Mouse (Mus musculus): ENCODE data around the gene Pex11a. TPM values are rescaled to one million over a fixed set of nuclear protein-coding genes. Genes with fewer than 3 reads are reported as not detected.
A peak's percentile ranks its signal among the peaks of the same experiment; 100 is the strongest.
"Not testable (repeated sequence)": the region's sequence is repeated elsewhere in the genome, so short reads cannot be mapped to it uniquely, and the experiment has no call there.

Gene Pex11a
- total and polyA plus RNA-seq, 3 experiments = 2.1 to 4.3 (median 3.4) TPM

- no peak for TF ChIP-seq JUN (IDR thresholded peaks at IDR 0.05; ENCODE audit: insufficient read depth, low read depth, low read length)
Observed at GRCm38 (mm10) chr7:79742659-79743536, at the start of gene Pex11a, which contains the start of gene Wdr93 (continued).

DNA sequence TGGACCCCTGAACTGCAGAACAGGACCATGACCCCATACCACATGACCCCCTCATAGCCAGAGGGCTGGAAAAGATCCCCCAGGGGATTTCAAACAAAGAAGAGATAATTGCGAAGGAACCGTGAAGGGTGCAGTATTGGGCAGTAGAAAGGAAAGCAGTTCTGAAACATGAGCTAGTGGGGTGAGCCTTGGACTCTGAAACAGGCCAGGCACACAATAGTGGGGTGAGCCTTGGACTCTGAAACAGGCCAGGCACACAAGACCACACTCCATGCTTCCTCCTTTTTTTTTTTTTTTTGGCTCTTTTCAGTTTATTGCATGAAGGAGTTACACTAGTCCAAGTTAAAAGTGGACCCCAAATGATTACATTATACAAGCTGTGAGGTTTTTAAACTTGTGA lies 46.9 kb upstream of the Pex11a start:
- H3K9me3 ChIP-seq (replicated peaks; ENCODE audit: low read length); H3K9ac ChIP-seq (ENCODE audit: insufficient read depth, low read depth); dilution Hi-C loops (cut with MboI; ENCODE audit: extremely low pct_ligation_motif_present, extremely low pct_unique_long_range_greater_than_20kb, low sequenced_read_pairs); H3K27ac ChIP-seq (ENCODE audit: insufficient read depth, low read depth); DNase-seq (ENCODE audit: extremely low read depth); H3K79me2 ChIP-seq (replicated peaks; ENCODE audit: control insufficient read depth, extremely low read depth, insufficient read depth, poor library complexity, severe bottlenecking); H3K27me3 ChIP-seq (replicated peaks); H3K4me1 ChIP-seq (ENCODE audit: control insufficient read depth in 1 of 2, insufficient read depth in 2 of 2); in situ Hi-C loops (cut with MboI; ENCODE audit: low pct_ligation_motif_present, low pct_unique_long_range_greater_than_20kb, low sequenced_read_pairs); H3K36me3 ChIP-seq (replicated peaks in 1 of 2; ENCODE audit: control insufficient read depth in 1 of 2, insufficient read depth in 1 of 2, low read length in 1 of 2); H3K4me2 ChIP-seq (ENCODE audit: insufficient read depth, low read depth, poor library complexity, severe bottlenecking); H3K4me3 ChIP-seq (replicated peaks in 1 of 3; ENCODE audit: low read depth in 2 of 3, low read length in 2 of 3, poor library complexity in 1 of 3): not testable (repeated sequence)

DNA sequence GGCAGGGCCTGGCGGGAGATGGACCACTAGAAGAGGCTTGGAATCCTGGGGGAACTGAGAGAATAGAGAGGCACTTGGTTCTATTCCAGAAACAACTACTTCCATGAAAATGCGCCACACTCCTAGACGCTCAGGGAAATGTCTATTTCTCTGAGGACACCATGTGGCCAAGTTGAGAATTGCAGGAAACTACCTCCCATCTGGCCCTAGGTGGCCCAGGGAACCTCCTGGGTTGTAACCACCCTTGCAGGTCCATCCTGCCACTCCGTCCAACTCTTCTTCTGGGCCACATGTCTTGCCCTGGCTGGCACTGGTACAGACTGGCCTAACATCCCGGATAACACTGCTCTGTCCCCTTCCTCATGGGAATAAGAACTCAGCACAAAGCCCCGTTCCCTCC lies 43.4 kb upstream of the Pex11a start:
- DNase-seq (ENCODE audit: extremely low read depth) = peak; percentile 51

DNA sequence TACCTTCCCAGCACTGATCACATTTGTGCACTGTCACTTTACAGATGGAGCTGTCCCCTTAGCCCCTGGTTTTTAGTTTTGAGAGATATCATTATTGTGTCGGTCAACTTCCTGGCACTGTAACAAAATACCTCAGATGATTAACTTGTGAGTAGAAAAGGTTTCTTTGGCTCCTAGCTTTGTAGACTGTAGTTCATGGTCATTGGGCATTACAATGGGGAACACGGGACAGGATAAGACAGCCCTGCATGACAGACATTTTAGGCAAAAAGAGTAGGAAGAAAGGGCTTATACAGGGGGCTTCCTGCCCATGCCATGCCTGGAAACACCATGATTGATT lies 39.6 kb upstream of the Pex11a start:
- H3K79me2 ChIP-seq (replicated peaks; ENCODE audit: control insufficient read depth, extremely low read depth, insufficient read depth, poor library complexity, severe bottlenecking) = no peaks in the 10 kb centered on the region
- no peaks in the 10 kb centered on the region for H3K36me3 ChIP-seq (replicated peaks in 1 of 2; ENCODE audit: control insufficient read depth in 1 of 2, insufficient read depth in 1 of 2, low read length in 1 of 2)
- H3K4me2 ChIP-seq (ENCODE audit: insufficient read depth, low read depth, poor library complexity, severe bottlenecking) = no peak overlapping the region
- no peak overlapping the region for H3K4me3 ChIP-seq (replicated peaks in 1 of 3; ENCODE audit: low read depth in 2 of 3, low read length in 2 of 3, poor library complexity in 1 of 3)
- H3K27me3 ChIP-seq (replicated peaks) = peaks cover 3% of the 10 kb centered on the region
- no peak overlapping the region for H3K9ac ChIP-seq (ENCODE audit: insufficient read depth, low read depth)
- peaks cover 0 to 10% of the 10 kb centered on the region in 2 experiments; a peak in 3 of 4 replicates for H3K4me1 ChIP-seq (ENCODE audit: control insufficient read depth in 1 of 2, insufficient read depth in 2 of 2)
- dilution Hi-C loops (cut with MboI; ENCODE audit: extremely low pct_ligation_motif_present, extremely low pct_unique_long_range_greater_than_20kb, low sequenced_read_pairs) (no loop called here), in situ Hi-C loops (cut with MboI; ENCODE audit: low pct_ligation_motif_present, low pct_unique_long_range_greater_than_20kb, low sequenced_read_pairs) (no loop called here)
- no peaks in the 10 kb centered on the region for H3K9me3 ChIP-seq (replicated peaks; ENCODE audit: low read length)
- H3K27ac ChIP-seq (ENCODE audit: insufficient read depth, low read depth) = no peak overlapping the region
- TF ChIP-seq TCF12 (IDR thresholded peaks at IDR 0.05; ENCODE audit: low read depth, low read length) = no peak
- TF ChIP-seq SMC3 (IDR thresholded peaks at IDR 0.05; ENCODE audit: low read depth, low read length) = no peak
- TF ChIP-seq MAX (IDR thresholded peaks at IDR 0.05; ENCODE audit: low read length) = no peak
- TF ChIP-seq GABPA (IDR thresholded peaks at IDR 0.05; ENCODE audit: insufficient replicate concordance, low read depth, low read length) = no peak
- TF ChIP-seq JUN (IDR thresholded peaks at IDR 0.05; ENCODE audit: insufficient read depth, low read depth, low read length) = no peak
- no peak for TF ChIP-seq MYC (IDR thresholded peaks at IDR 0.05; ENCODE audit: low read depth, low read length)
- no peak for TF ChIP-seq CHD2 (IDR thresholded peaks at IDR 0.05; ENCODE audit: low read length)
- no peak for TF ChIP-seq EP300 (IDR thresholded peaks at IDR 0.05; ENCODE audit: low read length)
- TF ChIP-seq E2F4 (IDR thresholded peaks at IDR 0.05; ENCODE audit: insufficient replicate concordance, low read depth, low read length) = no peak
- TF ChIP-seq POLR2A (IDR thresholded peaks at IDR 0.05; ENCODE audit: low read depth, low read length) = no peak
- no peak for TF ChIP-seq MAFK (IDR thresholded peaks at IDR 0.05; ENCODE audit: insufficient replicate concordance, low read length)
- no peak for TF ChIP-seq NELFE (IDR thresholded peaks at IDR 0.05; ENCODE audit: low read depth, low read length)
- no peak for TF ChIP-seq TBP (conservative IDR thresholded peaks at IDR 0.05; ENCODE audit: low read depth, low read length)
- no peak for TF ChIP-seq ZMIZ1 (IDR thresholded peaks at IDR 0.05; ENCODE audit: low read depth, low read length)
- TF ChIP-seq MXI1 (IDR thresholded peaks at IDR 0.05; ENCODE audit: low read depth, low read length) = no peak
- TF ChIP-seq SIN3A (IDR thresholded peaks at IDR 0.05; ENCODE audit: low read length) = no peak
- TF ChIP-seq IRF4 (IDR thresholded peaks at IDR 0.05; ENCODE audit: low read depth, low read length) = no peak
- no peak for TF ChIP-seq USF2 (conservative IDR thresholded peaks at IDR 0.05; ENCODE audit: low read depth, low read length)
- TF ChIP-seq ELF1 (IDR thresholded peaks at IDR 0.05; ENCODE audit: low read depth, low read length) = no peak
- no peak for TF ChIP-seq ETS1 (conservative IDR thresholded peaks at IDR 0.05; ENCODE audit: low read depth, low read length)
- DNase-seq (ENCODE audit: extremely low read depth) = no peak

More for the DNA sequence above, 43.4 kb upstream of the Pex11a start:
- Histone ChIP-seq H3K36me3 (replicated peaks in 1 of 2; ENCODE audit: control insufficient read depth in 1 of 2, insufficient read depth in 1 of 2, low read length in 1 of 2) (no peaks in the 10 kb centered on the region), H3K79me2 (replicated peaks; ENCODE audit: control insufficient read depth, extremely low read depth, insufficient read depth, poor library complexity, severe bottlenecking) (no peaks in the 10 kb centered on the region), H3K9ac (ENCODE audit: insufficient read depth, low read depth) (no peak overlapping the region), H3K27me3 (replicated peaks) (peaks cover 3% of the 10 kb centered on the region), H3K27ac (ENCODE audit: insufficient read depth, low read depth) (no peak overlapping the region), H3K4me2 (ENCODE audit: insufficient read depth, low read depth, poor library complexity, severe bottlenecking) (no peak overlapping the region), H3K4me1 (ENCODE audit: control insufficient read depth in 1 of 2, insufficient read depth in 2 of 2) (peaks cover 0 to 3% of the 10 kb centered on the region in 2 experiments; a peak in 1 of 4 replicates), H3K4me3 (replicated peaks in 1 of 3; ENCODE audit: low read depth in 2 of 3, low read length in 2 of 3, poor library complexity in 1 of 3) (no peak overlapping the region), H3K9me3 (replicated peaks; ENCODE audit: low read length) (no peaks in the 10 kb centered on the region)
- in situ Hi-C loops (cut with MboI; ENCODE audit: low pct_ligation_motif_present, low pct_unique_long_range_greater_than_20kb, low sequenced_read_pairs) = no loop called here
- dilution Hi-C loops (cut with MboI; ENCODE audit: extremely low pct_ligation_motif_present, extremely low pct_unique_long_range_greater_than_20kb, low sequenced_read_pairs) = no loop called here
- no peak for TF ChIP-seq NRF1 (IDR thresholded peaks at IDR 0.05; ENCODE audit: low read depth, low read length)
- peak; percentile 49 for TF ChIP-seq SMC3 (IDR thresholded peaks at IDR 0.05; ENCODE audit: low read depth, low read length)
- peak; percentile 74 to 85 for TF ChIP-seq CTCF (conservative IDR thresholded peaks at IDR 0.05 in 1 of 2, IDR thresholded peaks at IDR 0.05 in 1 of 2; ENCODE audit: low read depth in 2 of 2, low read length in 2 of 2)
- peak; percentile 36 for TF ChIP-seq RAD21 (IDR thresholded peaks at IDR 0.05; ENCODE audit: low read depth, low read length)

All from CH12.LX (cell line).